Mouse (Mus musculus) embryonic facial prominence, embryonic 14.5 days (tissue): ENCODE measurements around the gene Atl3. TPM values are rescaled to one million over a fixed set of nuclear protein-coding genes. Genes with fewer than 3 reads are reported as not detected.
A peak's percentile ranks its signal among the peaks of the same experiment; 100 is the strongest.

Experiments
- ATAC-seq: fragments of 200-750 bp; cut with Nextera tagmentation; 2 replicates; pipeline ENCODE4 v1.8.0; 2017; ENCODE audit warnings: low read depth, moderate number of reproducible peaks, moderate TSS enrichment
- DNase-seq: peaks from one replicate; pipeline ENCODE4 v3.0.0-alpha.2; 2015; ENCODE audit warnings: low spot score
- H3K27ac ChIP-seq: fragments of 300-500 bp; sonication (generic); replicated peaks from 2 replicates; pipeline ENCODE4 v1.5.1; 2014; ENCODE audit warnings: low read depth, mild to moderate bottlenecking, low read length, moderate library complexity
- H3K27me3 ChIP-seq: fragments of 300-500 bp; sonication (generic); replicated peaks from 2 replicates; pipeline ENCODE4 v1.6.1; 2014; ENCODE audit warnings: low read length; ENCODE audit not compliant: control insufficient read depth, insufficient read depth
- H3K36me3 ChIP-seq: fragments of 300-500 bp; sonication (generic); 2 replicates; pipeline ENCODE4 v1.6.1; 2014; ENCODE audit warnings: low read length, mixed read lengths; ENCODE audit not compliant: control insufficient read depth, insufficient read depth
- H3K4me1 ChIP-seq: fragments of 300-500 bp; sonication (generic); 2 replicates; pipeline ENCODE4 v1.6.1; 2014; ENCODE audit warnings: antibody characterized with exemption, low read length; ENCODE audit not compliant: control insufficient read depth, insufficient read depth
- H3K4me2 ChIP-seq: fragments of 300-500 bp; sonication (generic); 2 replicates; pipeline ENCODE4 v1.6.1; 2014; ENCODE audit warnings: low read depth, mild to moderate bottlenecking, low read length, moderate library complexity, mixed read lengths
- H3K4me3 ChIP-seq: fragments of 300-500 bp; sonication (generic); 2 replicates; pipeline ENCODE4 v1.5.1; 2014; ENCODE audit warnings: low read depth, mild to moderate bottlenecking, low read length
- H3K9ac ChIP-seq: fragments of 300-500 bp; sonication (generic); 2 replicates; pipeline ENCODE4 v1.6.1; 2014; ENCODE audit warnings: low read depth, mild to moderate bottlenecking, low read length, moderate library complexity, mixed read lengths
- H3K9me3 ChIP-seq: fragments of 300-500 bp; sonication (generic); 2 replicates; pipeline ENCODE4 v1.6.1; 2016; ENCODE audit warnings: low read length; ENCODE audit not compliant: control insufficient read depth
- WGBS: fragments of 180-500 bp; shearing (Covaris S2); extraction: QIAGEN DNeasy Blood & Tissue Kit; methylation state at CpG from one replicate; pipeline ENCODE4 v1.1.7; 2014; 5-methylcytosine and 5-hydroxymethylcytosine counted together
- polyA plus RNA-seq: library from polyadenylated mRNA; unstranded; fragments of >200 nt; fragmentation: Nextera tagmentation; extraction: Ambion mirVana; gene quantifications from 2 replicates; pipeline ENCODE4 v1.2.1, GENCODE M21; 2014

Atl3 gene
- polyA plus RNA-seq, 1 experiment from 2014 or later = 19.4 TPM

- H3K9ac ChIP-seq = no peak overlapping the region
- no peaks in the 10 kb centered on the region for H3K27me3 ChIP-seq
- no peaks in the 10 kb centered on the region for H3K4me1 ChIP-seq
- H3K4me2 ChIP-seq = no peak overlapping the region
- no peaks in the 10 kb centered on the region for H3K36me3 ChIP-seq
- no peak overlapping the region for H3K4me3 ChIP-seq
- H3K27ac ChIP-seq = no peak overlapping the region
- 100% methylated on average over 1 of the region's 1 CpGs for WGBS
- H3K9me3 ChIP-seq = no peaks in the 10 kb centered on the region
- DNase-seq (no peak), ATAC-seq (no peak)
Observed at GRCm38 (mm10) chr19:7576180-7576579, 82.3 kb downstream of the Atl3 start.

- H3K27ac ChIP-seq = no peak overlapping the region
- H3K36me3 ChIP-seq = no peaks in the 10 kb centered on the region
- no peak overlapping the region for H3K4me3 ChIP-seq
- WGBS = 90% methylated on average over 3 of the region's 3 CpGs
- no peak for ATAC-seq
- H3K4me1 ChIP-seq = no peaks in the 10 kb centered on the region
- DNase-seq = no peak
- H3K9ac ChIP-seq = no peak overlapping the region
- H3K9me3 ChIP-seq = no peaks in the 10 kb centered on the region
- H3K4me2 ChIP-seq = no peak overlapping the region
- no peaks in the 10 kb centered on the region for H3K27me3 ChIP-seq
Observed at GRCm38 (mm10) chr19:7577710-7578109, 83.9 kb downstream of the Atl3 start.

- Histone ChIP-seq H3K4me2 (no peak overlapping the region), H3K27me3 (no peaks in the 10 kb centered on the region), H3K9ac (no peak overlapping the region), H3K36me3 (no peaks in the 10 kb centered on the region), H3K27ac (no peak overlapping the region), H3K9me3 (no peaks in the 10 kb centered on the region), H3K4me1 (peaks cover 7% of the 10 kb centered on the region; the same call in 1 of the 2 replicates), H3K4me3 (no peak overlapping the region)
- 50% methylated on average over 5 of the region's 5 CpGs for WGBS
- no peak for ATAC-seq
- DNase-seq = no peak
Observed at GRCm38 (mm10) chr19:7581042-7581441, 87.2 kb downstream of the Atl3 start.

- H3K4me1 ChIP-seq = peaks cover 7% of the 10 kb centered on the region; the same call in 1 of the 2 replicates
- no peaks in the 10 kb centered on the region for H3K9me3 ChIP-seq
- H3K4me2 ChIP-seq = no peak overlapping the region
- peak; percentile 33; the same call in 1 of the 2 replicates for ATAC-seq
- H3K36me3 ChIP-seq = no peaks in the 10 kb centered on the region
- H3K9ac ChIP-seq = no peak overlapping the region
- 45% methylated on average over 7 of the region's 7 CpGs for WGBS
- H3K4me3 ChIP-seq = no peak overlapping the region
- no peaks in the 10 kb centered on the region for H3K27me3 ChIP-seq
- H3K27ac ChIP-seq = no peak overlapping the region
- DNase-seq = peak; percentile 56
Observed at GRCm38 (mm10) chr19:7583101-7583500, 89.3 kb downstream of the Atl3 start.

- Histone ChIP-seq H3K36me3 (no peaks in the 10 kb centered on the region), H3K4me2 (no peak overlapping the region), H3K27ac (no peak overlapping the region), H3K9me3 (no peaks in the 10 kb centered on the region), H3K27me3 (no peaks in the 10 kb centered on the region), H3K9ac (no peak overlapping the region), H3K4me3 (no peak overlapping the region), H3K4me1 (peaks cover 7% of the 10 kb centered on the region; the same call in 1 of the 2 replicates)
- ATAC-seq (no peak), DNase-seq (no peak)
- WGBS = 61% methylated on average over 3 of the region's 3 CpGs
Observed at GRCm38 (mm10) chr19:7583599-7583998, 89.8 kb downstream of the Atl3 start.

- no peaks in the 10 kb centered on the region for H3K36me3 ChIP-seq
- no peak overlapping the region for H3K27ac ChIP-seq
- H3K4me3 ChIP-seq = no peak overlapping the region
- H3K9me3 ChIP-seq = no peaks in the 10 kb centered on the region
- DNase-seq = no peak
- WGBS = 84% methylated on average over 8 of the region's 8 CpGs
- H3K27me3 ChIP-seq = no peaks in the 10 kb centered on the region
- peaks cover 7% of the 10 kb centered on the region; the same call in 1 of the 2 replicates for H3K4me1 ChIP-seq
- no peak overlapping the region for H3K9ac ChIP-seq
- no peak for ATAC-seq
- no peak overlapping the region for H3K4me2 ChIP-seq
Observed at GRCm38 (mm10) chr19:7585279-7585678, 91.4 kb downstream of the Atl3 start.

GRCm38 (mm10) chr19:7585764-7586163 lies 91.9 kb downstream of the Atl3 start:
- 96% methylated on average over 6 of the region's 6 CpGs for WGBS
- H3K4me2 ChIP-seq = no peak overlapping the region
- H3K4me1 ChIP-seq = peaks cover 7% of the 10 kb centered on the region; the same call in 1 of the 2 replicates
- H3K27ac ChIP-seq = no peak overlapping the region
- H3K9ac ChIP-seq = no peak overlapping the region
- DNase-seq = no peak
- no peak for ATAC-seq
- H3K36me3 ChIP-seq = no peaks in the 10 kb centered on the region
- no peaks in the 10 kb centered on the region for H3K27me3 ChIP-seq
- H3K9me3 ChIP-seq = no peaks in the 10 kb centered on the region
- H3K4me3 ChIP-seq = no peak overlapping the region

Other genes with a start within 250 kb of the Atl3 start
- gene Rcor2, start 226.7 kb upstream of the Atl3 start, polyA plus RNA-seq = 10.8 and 11.7 TPM in 2 replicates
- gene Mark2, start 152.2 kb upstream of the Atl3 start, polyA plus RNA-seq = 42.0 and 42.1 TPM in 2 replicates
- gene Spindoc, start 111.0 kb upstream of the Atl3 start, polyA plus RNA-seq = 18.8 and 23.5 TPM in 2 replicates
- 10.3 and 11.2 TPM in 2 replicates for gene 2700081O15Rik, start 76.4 kb upstream of the Atl3 start, polyA plus RNA-seq
- gene Rtn3, start 10.8 kb upstream of the Atl3 start, polyA plus RNA-seq = 132 and 136 TPM in 2 replicates
- gene Pla2g16, start 63.4 kb downstream of the Atl3 start, polyA plus RNA-seq = 15.9 and 18.1 TPM in 2 replicates
- gene Lgals12, start 113.2 kb downstream of the Atl3 start, polyA plus RNA-seq = 1.0 and 2.1 TPM in 2 replicates
- 0.38 TPM in 1 of 2 replicates, not detected in the other for gene Hrasls5, start 118.5 kb downstream of the Atl3 start, polyA plus RNA-seq
- gene Slc22a19, start 217.3 kb downstream of the Atl3 start, polyA plus RNA-seq = not detected in 2 replicates